Mouse (Mus musculus) hindbrain, embryonic 16.5 days (tissue): ENCODE data around the gene Brd3. TPM values are rescaled to one million over a fixed set of nuclear protein-coding genes. Genes with fewer than 3 reads are reported as not detected.

ENCODE experiments used
- ATAC-seq: fragments of 200-750 bp; cut with Nextera tagmentation; 2 replicates; pipeline ENCODE4 v1.8.0; 2017; ENCODE audit warnings: moderate TSS enrichment, moderate library complexity
- H3K27ac ChIP-seq: fragments of 300-500 bp; sonication (generic); 2 replicates; pipeline ENCODE4 v1.5.1; 2014; ENCODE audit warnings: low read depth, mild to moderate bottlenecking, control low read depth, low read length, moderate library complexity
- H3K27me3 ChIP-seq: fragments of 300-500 bp; sonication (generic); replicated peaks from 2 replicates; pipeline ENCODE4 v1.6.1; 2014; ENCODE audit warnings: low read length; ENCODE audit not compliant: control insufficient read depth, insufficient read depth
- H3K36me3 ChIP-seq: fragments of 300-500 bp; sonication (generic); 2 replicates; pipeline ENCODE4 v1.6.1; 2014; ENCODE audit warnings: mild to moderate bottlenecking, low read length, moderate library complexity, mixed read lengths; ENCODE audit not compliant: control insufficient read depth, insufficient read depth
- H3K4me1 ChIP-seq: fragments of 300-500 bp; sonication (generic); 2 replicates; pipeline ENCODE4 v1.6.1; 2014; ENCODE audit warnings: low read depth, low read length; ENCODE audit not compliant: control insufficient read depth, insufficient read depth
- H3K4me2 ChIP-seq: fragments of 300-500 bp; sonication (generic); 2 replicates; pipeline ENCODE4 v1.6.1; 2014; ENCODE audit warnings: mild to moderate bottlenecking, low read length, control low read depth, moderate library complexity
- H3K4me3 ChIP-seq: fragments of 300-500 bp; sonication (generic); 2 replicates; pipeline ENCODE4 v1.5.1; 2014; ENCODE audit warnings: mild to moderate bottlenecking, low read length, control low read depth, moderate library complexity
- H3K9ac ChIP-seq: fragments of 300-500 bp; sonication (generic); 2 replicates; pipeline ENCODE4 v1.6.1; 2014; ENCODE audit warnings: low read depth, mild to moderate bottlenecking, control low read depth, low read length, moderate library complexity
- H3K9me3 ChIP-seq: fragments of 300-500 bp; sonication (generic); 2 replicates; pipeline ENCODE4 v1.6.1; 2014; ENCODE audit warnings: mild to moderate bottlenecking, low read length, moderate library complexity; ENCODE audit not compliant: control insufficient read depth
- WGBS: fragments of 180-500 bp; shearing (Covaris S2); extraction: QIAGEN DNeasy Blood & Tissue Kit; methylation state at CpG from one replicate; pipeline ENCODE4 v1.1.7; 2014; 5-methylcytosine and 5-hydroxymethylcytosine counted together
- polyA plus RNA-seq: library from polyadenylated mRNA; unstranded; fragments of >200 nt; fragmentation: Nextera tagmentation; extraction: Ambion mirVana; gene quantifications from 2 replicates; pipeline ENCODE4 v1.2.1, GENCODE M21; 2015

Brd3 gene
- polyA plus RNA-seq, 1 experiment from 2014 or later, result 102 TPM

- ATAC-seq, result no peak
- H3K36me3 ChIP-seq, result no peaks in the 10 kb centered on the region
- H3K4me1 ChIP-seq, result peaks cover 49% of the 10 kb centered on the region
- no peak overlapping the region for H3K4me2 ChIP-seq
- H3K27me3 ChIP-seq, result no peaks in the 10 kb centered on the region
- no peak overlapping the region for H3K27ac ChIP-seq
- H3K9me3 ChIP-seq, result no peaks in the 10 kb centered on the region
- no peak overlapping the region for H3K4me3 ChIP-seq
- H3K9ac ChIP-seq, result peak overlapping the region; percentile 25; the same call in 1 of the 2 replicates
- 57% methylated on average over 3 of the region's 3 CpGs for WGBS
Measured at GRCm38 (mm10) chr2:27416425-27416824, 91.0 kb downstream of the Brd3 start.

DNA sequence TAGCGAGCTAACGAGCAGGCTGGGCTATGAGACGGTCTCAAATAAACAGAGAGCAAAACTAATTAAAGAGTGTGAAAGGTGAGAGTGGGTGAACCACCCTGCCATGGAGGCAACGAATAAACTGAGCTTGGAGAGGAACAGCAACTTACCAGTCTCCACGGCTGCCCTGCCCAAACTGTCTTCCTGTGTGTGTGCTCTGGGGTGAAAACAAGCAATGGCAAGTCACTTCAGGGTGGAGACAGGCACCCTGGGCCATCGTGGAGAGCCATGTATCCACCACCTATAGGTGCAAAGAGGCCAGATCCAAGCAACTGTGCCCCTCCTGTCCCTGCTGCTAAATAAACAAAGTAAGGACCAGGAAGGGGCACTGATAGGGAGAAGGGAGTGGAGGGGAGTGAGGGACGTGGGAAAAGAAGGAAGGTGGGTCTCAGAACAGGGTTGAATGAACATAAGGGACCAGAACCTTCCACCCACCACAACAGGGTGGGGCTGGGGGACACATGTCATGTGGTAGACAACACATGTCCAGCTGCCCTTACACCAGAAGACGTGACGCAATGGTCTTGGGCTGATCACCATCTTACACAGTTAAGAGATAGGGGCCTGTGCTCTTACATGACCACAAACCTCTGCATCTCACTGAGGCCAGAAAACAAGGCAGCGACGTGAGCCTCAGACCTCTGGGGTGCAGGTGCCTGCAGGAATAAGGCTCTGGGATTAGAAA is 92.2 kb downstream of the Brd3 start:
- Histone ChIP-seq H3K27ac (peak overlapping the region; percentile 41; the same call in 1 of the 2 replicates), H3K4me2 (no peak overlapping the region), H3K27me3 (no peaks in the 10 kb centered on the region), H3K4me3 (no peak overlapping the region), H3K9me3 (no peaks in the 10 kb centered on the region), H3K9ac (no peak overlapping the region), H3K36me3 (no peaks in the 10 kb centered on the region), H3K4me1 (peaks cover 47% of the 10 kb centered on the region)
- WGBS, result 68% methylated on average over 11 of the region's 11 CpGs
- ATAC-seq, result no peak

DNA sequence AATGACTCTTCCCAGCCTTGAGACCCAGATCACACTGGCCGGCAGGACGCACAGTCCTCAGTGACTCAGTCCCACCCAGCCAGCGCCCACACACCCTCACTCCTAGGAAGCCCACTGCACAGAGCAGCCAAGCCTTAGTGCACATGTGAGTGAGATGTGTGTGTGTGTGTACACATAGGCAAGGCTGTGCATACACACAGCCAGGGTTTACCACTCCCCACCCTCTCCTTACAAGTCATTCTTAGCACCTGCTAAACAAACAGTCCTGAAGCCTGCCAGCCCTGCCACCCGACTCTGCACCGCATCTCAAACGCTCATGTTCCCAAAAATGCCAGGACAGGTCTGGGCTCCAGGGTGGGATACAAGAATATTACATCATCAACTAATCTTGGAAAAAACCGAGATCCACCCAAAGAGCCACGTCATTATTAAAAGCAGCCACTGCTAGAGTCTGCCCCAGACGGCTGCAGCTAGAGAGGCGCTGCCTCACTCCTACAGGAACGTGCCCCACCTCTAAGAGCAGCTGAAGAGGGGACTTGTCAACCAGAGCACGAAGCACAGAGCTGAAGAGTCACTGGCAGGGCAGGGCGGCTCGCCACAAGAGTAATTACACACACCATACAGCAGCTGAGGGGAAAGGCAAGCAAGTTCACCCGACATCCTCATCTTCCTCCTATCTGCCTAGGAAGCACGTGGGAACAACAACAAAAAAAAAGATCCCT is 93.4 kb downstream of the Brd3 start:
- peak overlapping the region; percentile 6; the same call in 1 of the 2 replicates for H3K27ac ChIP-seq
- H3K4me2 ChIP-seq, result peak overlapping the region; percentile 26; the same call in 1 of the 2 replicates
- no peaks in the 10 kb centered on the region for H3K27me3 ChIP-seq
- 15% methylated on average over 16 of the region's 16 CpGs for WGBS
- H3K36me3 ChIP-seq, result no peaks in the 10 kb centered on the region
- H3K9ac ChIP-seq, result no peak overlapping the region
- ATAC-seq, result peak; percentile 77
- H3K4me1 ChIP-seq, result peaks cover 46% of the 10 kb centered on the region
- no peaks in the 10 kb centered on the region for H3K9me3 ChIP-seq
- H3K4me3 ChIP-seq, result no peak overlapping the region

DNA sequence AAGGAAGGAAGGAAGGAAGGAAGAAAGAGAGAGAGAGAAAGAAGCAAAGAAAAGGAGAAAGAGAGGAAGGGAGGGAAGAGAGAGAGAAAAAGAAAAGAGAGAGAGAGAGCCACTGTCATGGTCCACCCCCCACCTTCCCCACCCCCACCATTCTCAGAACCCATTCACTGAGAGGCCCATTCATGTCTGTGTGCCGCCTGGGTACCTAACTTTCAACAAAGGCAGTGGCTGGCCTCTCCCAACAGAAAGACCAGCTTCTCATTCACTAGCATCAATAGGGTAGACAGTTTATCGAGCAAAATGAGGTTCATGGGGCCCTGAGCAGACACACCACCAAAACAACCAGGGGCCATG is 93.9 kb downstream of the Brd3 start:
- Histone ChIP-seq H3K4me2 (no peak overlapping the region), H3K4me1 (peaks cover 40% of the 10 kb centered on the region), H3K36me3 (no peaks in the 10 kb centered on the region), H3K9ac (no peak overlapping the region), H3K27me3 (no peaks in the 10 kb centered on the region), H3K27ac (no peak overlapping the region; the same call in 1 of the 2 replicates), H3K9me3 (no peaks in the 10 kb centered on the region), H3K4me3 (no peak overlapping the region)
- WGBS, result 27% methylated on average over 2 of the region's 2 CpGs
- ATAC-seq, result no peak

DNA sequence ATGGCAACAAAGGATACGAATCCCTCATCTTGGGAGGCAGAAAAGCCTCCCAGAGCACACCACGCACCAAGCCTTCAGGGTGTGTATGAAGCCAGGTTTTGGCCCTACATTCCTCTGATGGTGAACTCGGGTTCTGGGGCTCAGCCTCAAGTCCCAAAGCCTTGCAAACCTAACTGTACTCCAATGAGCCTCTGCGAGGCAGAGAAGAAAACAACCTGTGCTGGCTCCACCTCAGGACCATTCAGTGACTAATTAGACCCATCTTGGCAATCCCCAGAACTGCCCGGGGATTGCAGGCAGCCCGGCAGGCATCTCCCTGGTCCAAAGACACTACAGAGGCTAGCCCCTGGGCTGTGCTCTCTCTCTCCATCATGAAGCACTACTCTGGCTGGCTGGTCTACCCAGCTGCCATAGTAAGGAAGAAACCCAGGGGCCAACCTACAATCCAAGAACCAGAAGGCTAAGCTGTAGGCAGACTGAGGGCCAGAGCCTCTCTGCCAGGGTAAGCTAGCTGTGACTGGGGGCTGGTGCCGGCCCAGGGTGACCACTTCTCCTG is 95.1 kb downstream of the Brd3 start:
- Histone ChIP-seq H3K9ac (no peak overlapping the region), H3K27ac (no peak overlapping the region), H3K36me3 (no peaks in the 10 kb centered on the region), H3K9me3 (no peaks in the 10 kb centered on the region), H3K4me1 (peaks cover 41% of the 10 kb centered on the region), H3K4me2 (no peak overlapping the region), H3K27me3 (no peaks in the 10 kb centered on the region), H3K4me3 (no peak overlapping the region)
- WGBS, result 12% methylated on average over 7 of the region's 7 CpGs
- no peak for ATAC-seq

DNA sequence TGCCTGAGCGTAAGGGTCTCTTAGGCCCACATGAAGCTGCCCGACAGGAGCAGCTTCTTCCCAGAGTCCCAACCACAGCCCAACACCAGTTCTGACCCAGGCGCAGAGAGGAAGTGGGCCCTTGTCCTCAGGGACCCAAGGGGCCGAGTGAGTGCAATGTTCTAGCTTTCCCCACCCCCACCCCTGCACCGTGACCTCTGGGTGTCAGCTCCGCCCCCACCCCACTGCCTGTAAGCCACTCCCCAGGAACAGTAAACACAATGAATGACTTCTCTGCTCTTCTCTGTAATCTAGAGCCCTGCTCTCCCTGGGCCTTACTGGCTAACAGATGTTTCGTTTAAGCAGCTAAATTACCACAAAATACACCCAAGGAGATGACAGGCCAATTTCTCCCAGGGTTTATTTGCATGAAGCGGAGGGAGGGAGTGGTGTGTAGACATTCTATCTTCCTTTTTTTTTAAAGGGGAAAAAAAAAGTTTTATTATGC is 95.7 kb downstream of the Brd3 start:
- Histone ChIP-seq H3K4me1 (peaks cover 41% of the 10 kb centered on the region), H3K27ac (peak overlapping the region; percentile 60), H3K27me3 (no peaks in the 10 kb centered on the region), H3K4me2 (no peak overlapping the region), H3K36me3 (no peaks in the 10 kb centered on the region), H3K9me3 (no peaks in the 10 kb centered on the region), H3K9ac (no peak overlapping the region), H3K4me3 (no peak overlapping the region)
- WGBS, result 17% methylated on average over 8 of the region's 8 CpGs
- no peak for ATAC-seq

DNA sequence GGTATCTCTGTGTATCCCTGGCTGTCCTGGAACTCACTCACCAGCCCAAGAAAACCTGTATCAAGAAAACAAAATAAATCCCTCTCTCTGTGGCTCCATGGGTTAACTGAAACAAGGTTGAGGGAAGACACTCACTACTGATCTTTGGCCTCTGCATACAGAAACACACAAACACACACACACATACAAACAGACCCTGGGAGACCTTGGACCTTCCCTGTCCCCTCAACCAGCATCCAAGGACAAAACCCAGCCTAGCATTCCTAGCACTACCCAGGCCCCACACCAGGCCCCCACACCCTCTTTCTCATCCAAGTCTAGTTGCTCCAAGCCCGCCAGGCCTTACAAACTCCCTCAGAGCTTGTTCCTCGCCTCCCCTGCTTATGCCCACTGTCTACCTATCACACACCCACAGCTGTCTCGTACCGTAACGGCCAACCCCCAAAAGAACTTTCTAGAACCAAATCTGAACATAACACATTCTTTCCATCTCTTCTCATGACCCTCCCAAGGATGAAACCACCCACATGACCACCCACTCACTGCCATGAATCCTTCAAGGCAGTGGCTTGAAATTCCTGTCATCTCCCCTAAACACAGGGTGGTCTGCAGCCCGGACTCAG is 96.8 kb downstream of the Brd3 start:
- H3K4me1 ChIP-seq, result peaks cover 37% of the 10 kb centered on the region
- no peak overlapping the region for H3K4me3 ChIP-seq
- H3K27me3 ChIP-seq, result no peaks in the 10 kb centered on the region
- no peak for ATAC-seq
- no peak overlapping the region for H3K9ac ChIP-seq
- no peaks in the 10 kb centered on the region for H3K36me3 ChIP-seq
- WGBS, result 88% methylated on average over 6 of the region's 6 CpGs
- no peak overlapping the region for H3K4me2 ChIP-seq
- no peak overlapping the region for H3K27ac ChIP-seq
- H3K9me3 ChIP-seq, result no peaks in the 10 kb centered on the region

GRCm38 (mm10) chr2:27408194-27408593 is 99.3 kb downstream of the Brd3 start:
- no peaks in the 10 kb centered on the region for H3K27me3 ChIP-seq
- no peaks in the 10 kb centered on the region for H3K36me3 ChIP-seq
- H3K4me1 ChIP-seq, result peaks cover 22% of the 10 kb centered on the region
- no peaks in the 10 kb centered on the region for H3K9me3 ChIP-seq
- no peak overlapping the region for H3K27ac ChIP-seq
- H3K9ac ChIP-seq, result no peak overlapping the region
- H3K4me2 ChIP-seq, result no peak overlapping the region
- no peak overlapping the region for H3K4me3 ChIP-seq
- 68% methylated on average over 3 of the region's 3 CpGs for WGBS
- ATAC-seq, result no peak

- Histone ChIP-seq H3K36me3 (no peaks in the 10 kb centered on the region), H3K9me3 (no peaks in the 10 kb centered on the region), H3K27ac (no peak overlapping the region), H3K4me2 (no peak overlapping the region), H3K9ac (no peak overlapping the region), H3K4me1 (peaks cover 15% of the 10 kb centered on the region), H3K4me3 (no peak overlapping the region), H3K27me3 (no peaks in the 10 kb centered on the region)
- 90% methylated on average over 5 of the region's 5 CpGs for whole genome bisulfite sequencing
- no peak for ATAC-seq
Measured at GRCm38 (mm10) chr2:27406928-27407327, 100.5 kb downstream of the Brd3 start.
